Mouse (Mus musculus): ENCODE results near the gene Gmpr. TPM values are rescaled to one million over a fixed set of nuclear protein-coding genes. Genes with fewer than 3 reads are reported as not detected.
A peak's percentile ranks its signal among the peaks of the same experiment; 100 is the strongest.

Gene Gmpr
- 35.5 and 39.5 TPM in 2 replicates for polyA plus RNA-seq (2014; fragmentation: Nextera tagmentation; extraction: Ambion mirVana)

DNA sequence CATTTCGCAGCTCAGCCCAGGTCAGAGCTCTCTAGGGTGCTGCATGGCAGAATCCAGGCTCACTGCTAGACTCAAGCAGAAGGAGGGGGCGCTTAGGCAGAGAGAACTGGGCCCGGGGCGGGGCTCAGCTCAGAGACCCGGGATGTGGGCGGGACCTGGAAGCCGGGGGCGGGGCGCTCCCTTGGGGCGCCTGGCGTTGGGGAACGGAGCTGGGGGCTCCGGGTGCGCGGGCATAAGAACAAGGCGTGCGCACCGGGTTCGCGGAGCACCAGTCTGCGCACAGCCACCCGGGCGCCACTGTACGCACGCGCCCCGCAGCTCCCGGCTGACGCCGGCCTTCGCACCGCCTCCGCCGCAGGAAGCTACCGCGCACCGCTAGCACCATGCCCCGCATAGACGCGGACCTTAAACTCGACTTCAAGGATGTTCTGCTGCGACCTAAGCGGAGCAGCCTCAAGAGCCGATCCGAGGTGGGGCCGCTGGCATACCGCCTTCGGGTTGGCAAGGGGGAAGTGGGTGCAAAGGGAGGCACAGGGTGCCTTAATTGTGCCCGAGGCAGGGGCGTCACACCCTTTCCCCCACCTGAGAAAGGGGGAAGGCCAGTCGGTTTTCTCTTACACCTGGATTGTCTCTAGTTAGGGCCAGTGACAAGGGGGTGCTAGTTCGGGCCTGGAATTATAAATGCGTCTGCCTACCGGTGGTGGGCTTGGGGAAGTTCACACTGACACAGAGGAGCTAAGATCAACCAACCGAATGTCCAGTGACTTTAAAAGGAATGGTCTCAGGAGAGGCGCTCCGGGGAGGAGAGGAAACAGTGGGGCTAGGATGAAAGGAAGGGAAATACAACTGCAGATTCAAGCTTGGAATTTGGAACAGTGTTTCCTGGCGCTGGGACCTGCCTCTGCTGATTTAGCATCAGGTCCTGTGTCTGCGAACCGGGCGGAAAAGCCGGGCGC lies at the start of gene Gmpr:
Gmpr (plus strand) TSS at position 171 of the 956 bp plus-strand sequence.
- H3K27ac ChIP-seq = peak within 1 kb of the TSS; percentile 59
- DNase-seq (ENCODE audit: low spot score) (peak; percentile 76), ATAC-seq (ENCODE audit: low FRiP score) (peak; percentile 87)
- peak within 1 kb of the TSS; percentile 64 for H3K4me3 ChIP-seq (replicated peaks; ENCODE audit: low read length)
- WGBS = under 1% methylated on average over 63 of the region's 63 CpGs
- H3K36me3 ChIP-seq (replicated peaks; ENCODE audit: control insufficient read depth, insufficient read depth) = no peaks in the 10 kb centered on the region
- H3K9ac ChIP-seq = peak within 1 kb of the TSS; percentile 76
- peaks cover 4% of the 10 kb centered on the region; the same call in 1 of the 2 replicates for H3K27me3 ChIP-seq (ENCODE audit: control insufficient read depth, insufficient read depth, low read length)
- peak within 1 kb of the TSS; percentile 98 for H3K4me2 ChIP-seq (replicated peaks)
- peaks cover 8% of the 10 kb centered on the region; the same call in 1 of the 2 replicates for H3K4me1 ChIP-seq (replicated peaks; ENCODE audit: control insufficient read depth, insufficient read depth, low read length)
- H3K9me3 ChIP-seq (ENCODE audit: control insufficient read depth, low read length) = no peaks in the 10 kb centered on the region

DNA sequence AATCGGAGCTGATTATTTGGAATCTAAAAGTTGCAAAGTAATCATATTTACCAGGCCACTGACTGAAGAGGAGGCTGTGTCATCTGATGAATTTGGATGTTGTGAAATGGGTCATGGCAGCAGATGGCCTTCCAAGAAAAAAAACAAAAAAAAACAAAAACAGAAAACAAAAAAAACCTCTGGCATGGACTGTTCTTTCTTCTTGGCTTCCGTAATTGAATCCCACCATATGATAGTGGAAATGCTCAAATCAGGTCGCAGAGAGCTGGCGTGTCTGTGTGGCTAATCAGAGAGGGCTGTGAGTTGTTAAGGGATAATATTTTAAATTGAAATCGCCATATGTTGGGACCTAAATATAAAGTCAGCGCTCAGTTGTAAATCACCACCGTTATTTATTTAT lies 49.8 kb upstream of the Gmpr start:
- Histone ChIP-seq H3K9me3 (ENCODE audit: control insufficient read depth, low read length) (no peaks in the 10 kb centered on the region), H3K4me2 (replicated peaks) (no peak overlapping the region), H3K4me1 (replicated peaks; ENCODE audit: control insufficient read depth, insufficient read depth, low read length) (peaks cover 14% of the 10 kb centered on the region), H3K27ac (no peak overlapping the region), H3K4me3 (replicated peaks; ENCODE audit: low read length) (no peak overlapping the region), H3K27me3 (ENCODE audit: control insufficient read depth, insufficient read depth, low read length) (no peaks in the 10 kb centered on the region; the same call in 1 of the 2 replicates), H3K9ac (no peak overlapping the region), H3K36me3 (replicated peaks; ENCODE audit: control insufficient read depth, insufficient read depth) (no peaks in the 10 kb centered on the region)
- WGBS = 71% methylated on average over 7 of the region's 7 CpGs
- ATAC-seq (ENCODE audit: low FRiP score) (no peak), DNase-seq (ENCODE audit: low spot score) (no peak)

DNA sequence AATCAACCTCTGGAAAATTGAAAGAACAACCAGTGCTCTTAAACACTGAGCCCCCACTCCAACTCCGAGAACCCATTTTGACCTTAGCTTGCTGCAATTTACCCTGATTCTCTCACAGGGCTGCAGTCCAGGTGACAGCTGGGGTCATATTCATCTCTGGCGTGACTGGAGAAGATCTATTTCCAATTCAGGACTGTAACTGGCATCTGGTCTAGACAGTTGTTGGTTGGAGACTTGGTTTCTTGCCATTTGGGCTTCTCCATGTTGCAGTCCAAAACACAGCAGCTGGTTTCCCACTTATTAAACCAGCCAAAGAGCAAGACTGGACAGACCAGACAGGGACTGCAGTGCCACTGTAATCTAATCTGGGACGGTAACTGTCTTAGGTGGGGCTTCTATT lies 47.1 kb upstream of the Gmpr start:
- Histone ChIP-seq H3K27me3 (ENCODE audit: control insufficient read depth, insufficient read depth, low read length) (no peaks in the 10 kb centered on the region; the same call in 1 of the 2 replicates), H3K9me3 (ENCODE audit: control insufficient read depth, low read length) (no peaks in the 10 kb centered on the region), H3K36me3 (replicated peaks; ENCODE audit: control insufficient read depth, insufficient read depth) (no peaks in the 10 kb centered on the region), H3K4me1 (replicated peaks; ENCODE audit: control insufficient read depth, insufficient read depth, low read length) (peaks cover 8% of the 10 kb centered on the region), H3K4me3 (replicated peaks; ENCODE audit: low read length) (no peak overlapping the region), H3K9ac (no peak overlapping the region), H3K4me2 (replicated peaks) (no peak overlapping the region), H3K27ac (no peak overlapping the region)
- no peak for DNase-seq (ENCODE audit: low spot score)
- WGBS = 83% methylated on average over 3 of the region's 3 CpGs
- ATAC-seq (ENCODE audit: low FRiP score) = no peak

DNA sequence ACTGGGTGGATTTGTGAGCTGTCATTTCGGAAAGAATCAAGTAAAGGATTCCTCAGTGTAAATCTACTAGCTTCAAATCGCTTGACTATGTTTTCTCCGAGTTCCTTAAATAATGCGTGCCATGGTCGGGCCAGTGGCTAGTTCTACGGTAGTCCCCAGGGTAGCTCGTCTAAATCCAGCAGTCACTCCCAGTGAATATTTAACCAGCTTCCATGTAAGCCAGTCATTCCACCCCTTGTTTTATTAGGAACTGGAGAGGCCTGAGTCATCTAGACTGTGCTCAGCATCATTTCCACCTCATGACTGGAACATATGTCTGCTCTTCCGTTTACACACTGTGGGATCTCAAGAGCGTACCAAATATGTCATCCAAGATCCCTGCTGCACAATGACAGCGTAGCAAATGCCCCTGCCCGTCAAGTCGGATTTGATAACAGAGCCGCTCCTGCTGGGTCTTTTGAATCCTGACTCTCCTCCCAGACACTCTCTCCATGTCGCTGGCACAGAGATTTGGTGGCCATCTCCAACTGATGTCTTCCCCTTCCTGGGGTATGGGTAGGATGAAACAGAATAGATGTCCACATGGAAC lies 45.8 kb upstream of the Gmpr start:
- Histone ChIP-seq H3K27ac (no peak overlapping the region), H3K4me3 (replicated peaks; ENCODE audit: low read length) (no peak overlapping the region), H3K4me2 (replicated peaks) (no peak overlapping the region), H3K27me3 (ENCODE audit: control insufficient read depth, insufficient read depth, low read length) (no peaks in the 10 kb centered on the region; the same call in 1 of the 2 replicates), H3K4me1 (replicated peaks; ENCODE audit: control insufficient read depth, insufficient read depth, low read length) (no peaks in the 10 kb centered on the region), H3K9me3 (ENCODE audit: control insufficient read depth, low read length) (no peaks in the 10 kb centered on the region), H3K9ac (no peak overlapping the region), H3K36me3 (replicated peaks; ENCODE audit: control insufficient read depth, insufficient read depth) (no peaks in the 10 kb centered on the region)
- 75% methylated on average over 14 of the region's 14 CpGs for WGBS
- DNase-seq (ENCODE audit: low spot score) (no peak), ATAC-seq (ENCODE audit: low FRiP score) (no peak)

DNA sequence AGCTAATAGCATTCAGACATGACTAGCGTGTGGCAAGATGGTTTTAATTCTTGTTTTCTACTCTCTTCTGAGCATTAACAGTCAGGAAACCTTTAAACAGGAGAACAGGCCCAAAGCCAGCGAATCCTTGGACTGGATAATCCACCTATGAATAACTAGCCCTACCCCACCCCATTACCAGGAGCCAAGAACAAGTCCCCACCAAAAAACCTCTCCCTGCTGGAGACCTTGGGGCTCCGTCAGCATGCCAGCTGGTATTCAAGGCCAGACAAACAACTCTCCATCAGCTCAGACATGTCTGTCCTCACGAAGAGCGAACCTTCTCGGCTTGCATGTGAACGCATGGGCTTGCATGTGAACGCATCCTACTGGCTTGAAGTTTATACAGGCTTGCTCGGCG lies 41.6 kb upstream of the Gmpr start:
- Histone ChIP-seq H3K36me3 (replicated peaks; ENCODE audit: control insufficient read depth, insufficient read depth) (no peaks in the 10 kb centered on the region), H3K4me2 (replicated peaks) (no peak overlapping the region), H3K27ac (no peak overlapping the region), H3K4me3 (replicated peaks; ENCODE audit: low read length) (no peak overlapping the region), H3K4me1 (replicated peaks; ENCODE audit: control insufficient read depth, insufficient read depth, low read length) (peaks cover 15% of the 10 kb centered on the region), H3K9me3 (ENCODE audit: control insufficient read depth, low read length) (no peaks in the 10 kb centered on the region), H3K9ac (no peak overlapping the region), H3K27me3 (ENCODE audit: control insufficient read depth, insufficient read depth, low read length) (peaks cover 14% of the 10 kb centered on the region)
- 64% methylated on average over 10 of the region's 10 CpGs for WGBS
- DNase-seq (ENCODE audit: low spot score) = no peak
- ATAC-seq (ENCODE audit: low FRiP score) = no peak; the same call in 1 of the 2 replicates

DNA sequence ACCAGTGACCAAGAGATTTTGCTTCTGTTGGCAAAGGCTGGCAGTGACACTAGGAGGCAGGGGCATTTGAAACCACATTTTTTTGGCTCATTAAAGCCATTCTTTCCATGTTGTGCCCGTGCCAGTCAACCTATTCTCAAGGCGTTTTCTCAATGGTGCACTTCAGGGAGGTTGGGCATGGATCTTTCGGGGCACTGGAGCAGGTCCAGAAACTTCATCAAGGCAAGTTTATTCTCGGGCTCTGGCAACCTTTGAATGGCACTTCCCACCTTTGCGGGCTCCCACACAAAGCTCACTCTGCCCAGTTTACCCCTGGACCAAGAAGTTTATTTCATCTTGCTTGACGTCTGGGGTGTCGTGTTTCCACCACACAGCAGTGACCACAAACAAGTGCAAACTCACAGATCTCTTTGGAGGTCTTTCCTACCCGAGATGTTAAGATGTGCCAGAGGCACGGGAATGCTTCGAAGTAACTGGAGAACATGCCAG lies 41.2 kb upstream of the Gmpr start:
- H3K27ac ChIP-seq = no peak overlapping the region
- H3K36me3 ChIP-seq (replicated peaks; ENCODE audit: control insufficient read depth, insufficient read depth) = no peaks in the 10 kb centered on the region
- H3K4me1 ChIP-seq (replicated peaks; ENCODE audit: control insufficient read depth, insufficient read depth, low read length) = peaks cover 15% of the 10 kb centered on the region
- H3K9ac ChIP-seq = no peak overlapping the region
- H3K4me3 ChIP-seq (replicated peaks; ENCODE audit: low read length) = no peak overlapping the region
- 60% methylated on average over 10 of the region's 10 CpGs for WGBS
- H3K9me3 ChIP-seq (ENCODE audit: control insufficient read depth, low read length) = no peaks in the 10 kb centered on the region
- peaks cover 15% of the 10 kb centered on the region for H3K27me3 ChIP-seq (ENCODE audit: control insufficient read depth, insufficient read depth, low read length)
- DNase-seq (ENCODE audit: low spot score) (peak; percentile 53), ATAC-seq (ENCODE audit: low FRiP score) (peak; percentile 64; the same call in 1 of the 2 replicates)
- H3K4me2 ChIP-seq (replicated peaks) = no peak overlapping the region

DNA sequence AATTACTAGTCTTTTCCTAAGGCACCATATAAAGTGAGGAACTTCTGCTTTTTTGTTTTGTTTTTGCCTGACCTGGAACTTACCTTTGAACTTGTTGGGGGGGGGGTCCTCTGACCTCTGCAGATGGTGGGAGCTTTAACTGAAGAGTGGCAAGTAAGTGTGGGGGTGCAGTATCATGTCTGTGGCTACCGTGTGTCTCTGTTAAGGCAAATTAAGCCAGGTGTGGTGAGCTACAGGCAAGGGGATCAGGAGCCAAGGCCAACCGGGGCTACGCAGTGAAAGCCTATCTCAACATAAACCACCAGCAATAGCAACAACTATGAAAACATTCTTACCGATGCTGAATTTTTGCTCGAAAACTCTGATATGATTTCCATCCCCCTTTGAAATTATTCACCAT lies 38.5 kb upstream of the Gmpr start:
- Histone ChIP-seq H3K36me3 (replicated peaks; ENCODE audit: control insufficient read depth, insufficient read depth) (no peaks in the 10 kb centered on the region), H3K4me2 (replicated peaks) (no peak overlapping the region), H3K4me1 (replicated peaks; ENCODE audit: control insufficient read depth, insufficient read depth, low read length) (peaks cover 15% of the 10 kb centered on the region), H3K27ac (no peak overlapping the region), H3K9ac (no peak overlapping the region), H3K4me3 (replicated peaks; ENCODE audit: low read length) (no peak overlapping the region), H3K9me3 (ENCODE audit: control insufficient read depth, low read length) (no peaks in the 10 kb centered on the region), H3K27me3 (ENCODE audit: control insufficient read depth, insufficient read depth, low read length) (peaks cover 15% of the 10 kb centered on the region)
- 75% methylated on average over 5 of the region's 5 CpGs for WGBS
- no peak for DNase-seq (ENCODE audit: low spot score)
- no peak for ATAC-seq (ENCODE audit: low FRiP score)

DNA sequence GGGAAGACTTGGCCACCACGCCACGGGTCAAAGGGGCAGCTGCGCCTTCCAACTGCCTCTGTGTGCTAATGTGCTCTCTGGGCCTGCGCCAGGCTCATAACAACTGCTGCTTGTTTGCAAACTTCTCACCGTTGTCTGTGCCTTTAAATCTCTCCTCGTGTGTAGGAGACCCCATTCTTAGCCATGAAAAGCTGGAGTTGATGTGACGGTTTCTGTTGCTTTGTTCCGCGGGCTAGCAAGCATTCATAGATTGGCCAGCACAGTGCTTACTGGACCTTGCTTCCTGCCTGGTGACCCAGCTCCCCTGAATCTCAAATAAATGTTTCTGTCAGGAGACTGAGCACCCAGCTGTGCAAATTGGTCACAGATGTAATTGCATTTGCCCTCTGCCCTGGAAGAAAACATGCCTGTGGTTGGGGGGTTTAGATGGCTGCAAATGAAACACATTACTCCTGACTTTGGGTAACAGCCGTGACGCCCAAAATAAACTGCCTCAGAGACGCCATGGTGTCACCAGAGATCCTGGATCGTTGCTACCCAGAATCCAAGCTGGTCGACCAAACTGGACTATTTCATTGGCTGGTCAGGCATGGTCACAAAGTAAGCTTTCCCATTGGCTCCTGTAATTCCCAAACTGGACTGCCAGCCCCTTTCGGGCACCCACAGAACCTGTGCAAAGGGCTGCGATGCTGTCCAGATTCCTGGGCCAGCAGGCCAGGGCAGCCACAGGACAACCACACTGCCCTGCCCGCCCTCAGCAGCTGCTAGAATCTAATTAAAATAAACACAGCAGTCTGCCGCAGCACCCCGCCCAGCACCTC lies 37.6 kb upstream of the Gmpr start:
- no peaks in the 10 kb centered on the region for H3K36me3 ChIP-seq (replicated peaks; ENCODE audit: control insufficient read depth, insufficient read depth)
- peak; percentile 64 for DNase-seq (ENCODE audit: low spot score)
- 10% methylated on average over 19 of the region's 19 CpGs for WGBS

More for the DNA sequence above, 37.6 kb upstream of the Gmpr start:
- ATAC-seq (ENCODE audit: low FRiP score) = peak; percentile 65
- H3K9ac ChIP-seq = no peak overlapping the region
- H3K27me3 ChIP-seq (ENCODE audit: control insufficient read depth, insufficient read depth, low read length) = peaks cover 15% of the 10 kb centered on the region
- H3K9me3 ChIP-seq (ENCODE audit: control insufficient read depth, low read length) = no peaks in the 10 kb centered on the region
- H3K27ac ChIP-seq = peak overlapping the region; percentile 32; the same call in 1 of the 2 replicates
- H3K4me3 ChIP-seq (replicated peaks; ENCODE audit: low read length) = no peak overlapping the region
- H3K4me1 ChIP-seq (replicated peaks; ENCODE audit: control insufficient read depth, insufficient read depth, low read length) = peaks cover 15% of the 10 kb centered on the region
- peak overlapping the region; percentile 11 for H3K4me2 ChIP-seq (replicated peaks)

All from hindbrain, embryonic 14.5 days (tissue).